Mouse (Mus musculus) stomach, postnatal 0 days (tissue): ENCODE results near the gene Rin2.

Experiments used
- CTCF ChIP-seq: IDR thresholded peaks from 2 replicates; pipeline ENCODE4 v1.5.1; 2016; ENCODE audit warnings: antibody characterized with exemption, low read depth, mild to moderate bottlenecking, moderate library complexity
- EP300 ChIP-seq: optimal IDR thresholded peaks from 2 replicates; pipeline ENCODE3; 2016; ENCODE audit warnings: antibody characterized with exemption

DNA sequence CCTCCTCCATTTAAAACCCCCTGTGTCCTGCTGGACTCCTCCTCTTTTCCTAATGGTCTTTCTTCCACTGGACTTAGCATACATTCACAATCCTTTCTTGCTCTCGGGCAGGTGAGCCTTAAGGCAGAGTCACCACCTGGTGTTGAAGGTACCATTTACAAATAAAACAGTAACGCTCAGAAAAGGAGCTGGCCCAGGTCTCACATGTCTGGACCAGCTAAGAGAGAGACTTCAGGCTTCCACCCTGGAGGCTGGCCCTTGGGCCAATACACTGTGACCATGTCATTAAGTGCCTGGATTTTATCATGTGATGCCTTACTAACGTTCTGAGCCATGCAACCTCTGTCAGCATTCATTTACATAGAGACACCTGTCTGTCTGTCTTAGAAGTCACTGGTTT lies 165.3 kb downstream of the Rin2 start:
- TF ChIP-seq EP300 (no peak), CTCF (no peak)
